Mouse (Mus musculus): ENCODE measurements around the gene Plbd2.

- TF ChIP-seq GATA1 (IDR thresholded peaks at IDR 0.05; ENCODE audit: borderline replicate concordance, low read length) (no peak), FLI1 (IDR thresholded peaks at IDR 0.05; ENCODE audit: low read length) (no peak)
Observed at GRCm38 (mm10) chr5:120534686-120535075, 31.3 kb upstream of the Plbd2 start.
